Mouse (Mus musculus) heart, embryonic 11.5 days (tissue): Measurements from ENCODE around the gene Olfr675. TPM values are rescaled to one million over a fixed set of nuclear protein-coding genes. Genes with fewer than 3 reads are reported as not detected.
"Not testable (repeated sequence)": the region's sequence is repeated elsewhere in the genome, so short reads cannot be mapped to it uniquely, and the experiment has no call there.

Source experiments
- ATAC-seq: fragments of 200-750 bp; cut with Nextera tagmentation; replicated peaks from 2 replicates; pipeline ENCODE4 v1.8.0; 2017; ENCODE audit warnings: moderate library complexity; ENCODE audit not compliant: insufficient number of reproducible peaks, low FRiP score, low TSS enrichment
- H3K27ac ChIP-seq: fragments of 300-500 bp; sonication (generic); 2 replicates; pipeline ENCODE4 v1.5.1; 2014; ENCODE audit warnings: mild to moderate bottlenecking, low read depth, low read length
- H3K27me3 ChIP-seq: fragments of 300-500 bp; sonication (generic); 2 replicates; pipeline ENCODE4 v1.6.1; 2014; ENCODE audit warnings: mild to moderate bottlenecking, low read length, mixed read lengths; ENCODE audit not compliant: control insufficient read depth, insufficient read depth
- H3K36me3 ChIP-seq: fragments of 300-500 bp; sonication (generic); 2 replicates; pipeline ENCODE4 v1.6.1; 2014; ENCODE audit warnings: mild to moderate bottlenecking, low read length, moderate library complexity, mixed read lengths; ENCODE audit not compliant: control insufficient read depth, insufficient read depth
- H3K4me1 ChIP-seq: fragments of 300-500 bp; sonication (generic); 2 replicates; pipeline ENCODE4 v1.6.1; 2014; ENCODE audit warnings: low read length; ENCODE audit not compliant: control insufficient read depth, insufficient read depth
- H3K4me2 ChIP-seq: fragments of 300-500 bp; sonication (generic); 2 replicates; pipeline ENCODE4 v1.6.1; 2014; ENCODE audit warnings: mild to moderate bottlenecking, moderate library complexity
- H3K4me3 ChIP-seq: fragments of 300-500 bp; sonication (generic); 2 replicates; pipeline ENCODE4 v1.5.1; 2014; ENCODE audit warnings: low read depth, low read length
- H3K9ac ChIP-seq: fragments of 300-500 bp; sonication (generic); 2 replicates; pipeline ENCODE4 v1.6.1; 2014; ENCODE audit warnings: mild to moderate bottlenecking, low read depth, low read length, moderate library complexity
- H3K9me3 ChIP-seq: fragments of 300-500 bp; sonication (generic); replicated peaks from 2 replicates; pipeline ENCODE4 v1.6.1; 2016; ENCODE audit warnings: low read length; ENCODE audit not compliant: control insufficient read depth
- WGBS: fragments of 180-500 bp; shearing (Covaris S2); extraction: QIAGEN DNeasy Blood & Tissue Kit; methylation state at CpG from one replicate; pipeline ENCODE4 v1.1.7; 2014; ENCODE audit not compliant: insufficient replicate concordance; 5-methylcytosine and 5-hydroxymethylcytosine counted together
- polyA plus RNA-seq: library from polyadenylated mRNA; unstranded; fragments of >200 nt; fragmentation: Nextera tagmentation; extraction: Ambion mirVana; gene quantifications from 2 replicates; pipeline ENCODE4 v1.2.1, GENCODE M21; 2014

Gene Olfr675
- polyA plus RNA-seq = not detected in 2 replicates

DNA sequence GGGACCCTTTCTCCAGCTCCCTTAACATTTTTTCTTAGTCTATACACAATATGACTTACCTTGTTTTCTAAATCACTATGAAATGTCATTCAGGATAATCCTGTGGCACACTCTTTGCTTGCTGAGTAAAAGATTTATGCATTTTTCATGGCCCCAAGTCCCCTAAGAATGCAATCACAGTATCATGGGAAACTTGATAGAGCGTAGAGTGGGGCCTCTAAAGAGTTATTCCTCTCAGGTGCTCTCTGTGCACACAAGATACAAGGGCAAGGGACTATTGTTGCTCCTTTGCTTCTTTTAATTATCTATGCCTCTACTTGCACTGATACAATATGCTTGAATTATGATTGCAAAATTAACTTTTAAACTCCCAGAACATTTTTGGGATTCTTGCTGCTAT lies at the start of gene Olfr675:
Gene Olfr675, minus strand, starts transcription at position 101 of the 400 bp plus-strand sequence.
- ATAC-seq = no peak
- Histone ChIP-seq H3K9me3 (no peaks in the 10 kb centered on the region), H3K4me1 (no peaks in the 10 kb centered on the region), H3K36me3 (no peaks in the 10 kb centered on the region), H3K4me2 (no peak within 1 kb of the TSS), H3K27me3 (no peaks in the 10 kb centered on the region), H3K27ac (no peak within 1 kb of the TSS), H3K4me3 (no peak within 1 kb of the TSS), H3K9ac (no peak within 1 kb of the TSS)
- 81% methylated on average over 1 of the region's 1 CpGs for WGBS

DNA sequence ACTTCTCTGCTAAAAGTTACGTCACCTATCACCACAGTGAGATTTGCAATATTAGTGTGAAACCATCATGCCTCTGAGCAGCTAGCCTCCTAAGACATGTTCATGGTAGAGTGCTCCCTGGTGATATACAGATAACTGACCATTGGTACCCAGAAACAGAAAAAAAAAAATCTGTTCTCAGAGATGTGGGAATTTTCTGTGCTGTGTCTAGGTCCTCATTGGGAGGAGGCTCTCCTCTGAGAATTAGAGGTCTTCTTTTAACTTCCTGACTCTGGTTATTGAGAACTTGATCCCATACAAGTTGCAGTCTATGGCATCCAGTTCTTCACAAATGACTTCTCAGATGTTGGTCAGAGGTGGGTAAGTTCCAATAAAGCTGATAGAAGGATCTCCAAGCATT lies 35.9 kb upstream of the Olfr675 start, which contains the start of gene Olfr678:
Gene Olfr678, plus strand, starts transcription at position 301 of the 400 bp plus-strand sequence.
- Histone ChIP-seq H3K4me2 (no peak within 1 kb of the TSS), H3K36me3 (no peaks in the 10 kb centered on the region), H3K9me3 (no peaks in the 10 kb centered on the region), H3K27me3 (no peaks in the 10 kb centered on the region), H3K4me3 (no peak within 1 kb of the TSS), H3K9ac (no peak within 1 kb of the TSS), H3K27ac (no peak within 1 kb of the TSS), H3K4me1 (no peaks in the 10 kb centered on the region)
- WGBS = 79% methylated on average over 1 of the region's 1 CpGs
- no peak for ATAC-seq

DNA sequence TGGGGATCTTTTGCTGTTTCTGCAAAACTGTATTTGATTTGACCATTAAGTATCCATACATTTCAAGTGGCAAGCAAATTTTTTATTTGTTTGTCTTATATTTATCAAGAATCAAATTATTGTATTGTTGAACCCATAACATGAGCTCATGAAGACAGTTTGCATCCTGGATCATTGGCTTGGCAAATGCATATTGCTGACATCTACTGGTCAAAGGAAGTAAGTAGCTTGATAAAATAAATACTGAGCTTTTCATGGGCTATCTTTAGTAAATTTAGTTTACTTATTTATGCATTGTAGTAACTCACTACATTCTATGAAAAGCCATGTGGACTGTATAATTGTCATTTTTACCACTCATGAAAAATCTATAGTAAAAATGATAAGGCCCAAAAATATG lies 30.7 kb upstream of the Olfr675 start:
- Histone ChIP-seq H3K9me3 (no peaks in the 10 kb centered on the region), H3K4me2 (no peak overlapping the region), H3K4me3 (no peak overlapping the region), H3K27me3 (no peaks in the 10 kb centered on the region), H3K4me1 (no peaks in the 10 kb centered on the region), H3K9ac (no peak overlapping the region), H3K36me3 (no peaks in the 10 kb centered on the region), H3K27ac (no peak overlapping the region)
- no peak for ATAC-seq

DNA sequence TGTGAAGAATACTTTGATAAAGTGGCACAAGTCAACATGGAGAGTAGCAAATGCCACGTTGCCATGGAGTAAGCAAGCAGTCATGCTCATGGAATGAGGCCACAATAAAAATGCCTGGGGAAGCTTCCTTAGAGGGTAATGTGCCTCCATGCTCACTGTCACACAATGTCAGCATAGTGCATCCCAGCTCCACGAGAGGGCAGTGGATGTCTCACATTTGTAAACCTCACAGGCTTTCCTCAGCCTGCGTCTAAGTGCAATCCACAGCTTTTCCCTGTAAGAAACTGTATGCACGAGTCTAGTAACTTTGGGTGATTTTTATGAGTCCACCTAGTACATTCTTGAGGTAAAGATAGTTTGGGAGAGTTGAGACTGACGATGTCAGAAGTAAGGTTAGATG lies 5.6 kb upstream of the Olfr675 start:
- not testable (repeated sequence) for H3K27me3 ChIP-seq, H3K27ac ChIP-seq, H3K9me3 ChIP-seq, ATAC-seq, H3K36me3 ChIP-seq, H3K4me1 ChIP-seq, H3K9ac ChIP-seq, H3K4me3 ChIP-seq, H3K4me2 ChIP-seq
- WGBS = 52% methylated on average over 5 of the region's 5 CpGs

DNA sequence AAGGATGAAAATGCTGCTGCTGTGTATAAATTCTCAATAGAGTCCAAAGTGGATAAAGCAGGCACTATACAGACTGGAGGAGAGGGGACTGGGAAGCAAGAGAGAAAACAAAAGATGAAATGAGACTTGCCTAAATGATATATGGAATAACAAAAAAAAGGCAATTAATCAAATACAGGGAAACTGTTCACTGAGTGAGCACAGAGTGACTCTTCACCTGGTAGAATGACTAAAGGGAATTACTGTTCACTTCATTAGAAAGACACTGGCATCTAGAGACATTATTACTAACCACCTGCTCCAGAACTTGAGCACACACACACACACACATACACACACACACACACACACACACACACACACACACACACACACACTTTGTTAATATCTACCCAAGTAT lies 4.1 kb upstream of the Olfr675 start, which contains the start of gene Olfr676:
Gene Olfr676, plus strand, starts transcription at position 301 of the 400 bp plus-strand sequence.
- H3K4me1 ChIP-seq = no peaks in the 10 kb centered on the region
- no peak within 1 kb of the TSS for H3K4me3 ChIP-seq
- no peak within 1 kb of the TSS for H3K27ac ChIP-seq
- H3K36me3 ChIP-seq = no peaks in the 10 kb centered on the region
- no peaks in the 10 kb centered on the region for H3K9me3 ChIP-seq
- no peak within 1 kb of the TSS for H3K9ac ChIP-seq
- no peak for ATAC-seq
- H3K4me2 ChIP-seq = no peak within 1 kb of the TSS
- H3K27me3 ChIP-seq = no peaks in the 10 kb centered on the region

DNA sequence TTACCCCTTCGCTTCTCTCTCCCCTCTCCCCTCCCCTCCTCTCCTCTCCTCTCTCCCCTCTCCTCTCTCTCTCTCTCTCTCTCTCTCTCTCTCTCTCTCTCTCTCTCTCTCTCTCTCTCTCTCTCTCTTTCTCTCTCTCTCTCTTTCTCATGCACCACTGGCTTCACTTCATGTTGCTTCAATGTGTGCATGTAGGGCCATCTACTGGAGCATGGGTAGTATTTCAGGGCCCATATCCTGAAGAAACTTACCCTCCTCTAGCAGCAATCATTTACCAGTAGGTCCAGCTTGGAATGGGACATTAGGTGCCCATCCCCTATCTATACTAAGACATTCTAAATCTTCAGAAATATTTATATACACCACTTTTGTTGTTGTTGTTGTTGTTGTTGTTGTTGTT lies 5.7 kb downstream of the Olfr675 start:
- no peak overlapping the region for H3K4me3 ChIP-seq
- H3K27ac ChIP-seq = no peak overlapping the region
- ATAC-seq = no peak
- no peaks in the 10 kb centered on the region for H3K4me1 ChIP-seq
- no peaks in the 10 kb centered on the region for H3K36me3 ChIP-seq
- H3K9me3 ChIP-seq = no peaks in the 10 kb centered on the region
- H3K9ac ChIP-seq = no peak overlapping the region
- H3K27me3 ChIP-seq = no peaks in the 10 kb centered on the region
- no peak overlapping the region for H3K4me2 ChIP-seq
- WGBS = 76% methylated on average over 1 of the region's 1 CpGs

DNA sequence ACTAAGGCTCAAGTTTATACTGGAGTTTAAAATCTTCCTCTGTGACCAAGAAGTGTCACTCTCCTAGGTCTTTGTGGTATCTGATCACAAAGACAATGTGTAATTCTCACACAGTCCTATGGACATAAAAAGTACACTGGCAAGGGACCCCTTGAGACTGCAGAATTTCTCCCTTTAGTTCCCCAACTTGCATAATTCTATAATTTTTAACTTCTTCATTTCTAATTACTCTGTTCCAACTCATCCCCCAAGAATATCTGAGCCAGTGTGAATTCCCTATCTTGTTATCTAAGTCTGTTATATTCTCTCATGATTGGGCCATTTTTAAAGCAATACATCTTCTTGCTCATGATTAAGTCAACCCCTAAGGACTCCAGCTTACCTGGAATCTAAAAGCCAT lies 26.3 kb downstream of the Olfr675 start, which contains the start of gene Olfr672:
Gene Olfr672, minus strand, starts transcription at position 101 of the 400 bp plus-strand sequence.
- H3K27me3 ChIP-seq = no peaks in the 10 kb centered on the region
- no peaks in the 10 kb centered on the region for H3K4me1 ChIP-seq
- no peak within 1 kb of the TSS for H3K4me2 ChIP-seq
- H3K9ac ChIP-seq = no peak within 1 kb of the TSS
- no peak within 1 kb of the TSS for H3K4me3 ChIP-seq
- H3K9me3 ChIP-seq = no peaks in the 10 kb centered on the region
- H3K27ac ChIP-seq = no peak within 1 kb of the TSS
- no peak for ATAC-seq
- H3K36me3 ChIP-seq = no peaks in the 10 kb centered on the region

DNA sequence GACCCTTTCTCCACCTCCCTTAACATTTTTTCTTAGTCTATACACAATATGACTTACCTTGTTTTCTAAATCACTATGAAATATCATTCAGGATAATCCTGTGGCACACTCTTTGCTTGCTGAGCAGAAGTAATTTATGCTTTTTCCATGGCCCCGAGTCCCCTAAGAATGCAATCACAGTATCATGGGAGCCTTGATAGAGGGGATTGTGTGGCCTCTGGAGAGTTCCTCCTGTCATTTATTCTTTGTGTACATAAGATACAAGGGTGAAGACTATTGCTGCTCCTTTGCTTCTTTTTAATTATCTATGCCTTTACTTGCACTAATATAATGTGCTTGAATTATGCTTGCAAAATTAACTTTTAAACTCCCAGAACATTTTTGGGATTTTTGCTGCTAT lies 49.2 kb downstream of the Olfr675 start, which contains the start of gene Olfr671:
Gene Olfr671, minus strand, starts transcription at position 101 of the 400 bp plus-strand sequence.
- 60% methylated on average over 1 of the region's 1 CpGs for WGBS
- no peak for ATAC-seq
- H3K4me2 ChIP-seq = no peak within 1 kb of the TSS

DNA sequence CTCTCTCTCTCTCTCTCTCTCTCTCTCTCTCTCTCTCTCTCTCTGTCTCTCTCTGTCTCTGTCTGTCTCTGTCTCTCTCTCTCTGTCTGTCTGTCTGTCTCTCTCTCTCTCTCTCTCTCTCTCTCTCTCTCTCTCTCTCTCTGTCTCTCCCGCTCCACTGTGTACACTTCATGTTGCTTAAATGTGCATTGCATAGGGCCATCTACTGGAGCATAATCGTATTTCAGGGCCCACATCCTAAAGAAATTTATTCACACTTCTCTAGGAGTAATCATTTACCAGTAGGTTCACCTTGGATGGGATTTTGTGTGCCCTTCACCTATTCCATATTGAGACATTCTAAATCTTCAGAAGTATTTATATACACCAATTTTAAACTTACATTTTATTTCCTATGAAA lies 55.8 kb downstream of the Olfr675 start:
- 69% methylated on average over 2 of the region's 2 CpGs for WGBS
- not testable (repeated sequence) for H3K9ac ChIP-seq, ATAC-seq, H3K9me3 ChIP-seq, H3K27me3 ChIP-seq, H3K36me3 ChIP-seq, H3K4me3 ChIP-seq, H3K4me1 ChIP-seq, H3K4me2 ChIP-seq, H3K27ac ChIP-seq

More for the DNA sequence above, 49.2 kb downstream of the Olfr675 start, which contains the start of gene Olfr671:
- H3K4me1 ChIP-seq = no peaks in the 10 kb centered on the region
- no peaks in the 10 kb centered on the region for H3K27me3 ChIP-seq
- H3K9me3 ChIP-seq = no peaks in the 10 kb centered on the region
- H3K27ac ChIP-seq = no peak within 1 kb of the TSS
- H3K9ac ChIP-seq = no peak within 1 kb of the TSS
- no peaks in the 10 kb centered on the region for H3K36me3 ChIP-seq
- no peak within 1 kb of the TSS for H3K4me3 ChIP-seq
